Mouse (Mus musculus) urinary bladder, postnatal 14 days (tissue): ENCODE measurements at regions not wholly inside any gene's neighbourhood (a gene's known extent, or its start where the extent isn't known, plus 50 kb on each side); places are given as distances from the start of the nearest gene placed in this dataset.
"Not testable (repeated sequence)": the region's sequence is repeated elsewhere in the genome, so short reads cannot be mapped to it uniquely, and the experiment has no call there.

ENCODE experiments used
- DNase-seq: peaks from one replicate; pipeline ENCODE4 v3.0.0; 2021; ENCODE audit warnings: low spot score

GRCm38 (mm10) chr10:52529661-52530060, 112.3 kb downstream of the Nus1 start:
- not testable (repeated sequence) for DNase-seq

GRCm38 (mm10) chr10:52530846-52531245, 113.5 kb downstream of the Nus1 start:
- no peak for DNase-seq

GRCm38 (mm10) chr10:52533278-52533892, 116.0 kb downstream of the Nus1 start:
- DNase-seq = no peak

GRCm38 (mm10) chr10:52533893-52534287, 116.5 kb downstream of the Nus1 start:
- peak; percentile 18 for DNase-seq

- DNase-seq = no peak
These were observed 128.2 kb downstream of the Nus1 start for GRCm38 (mm10) chr10:52545566-52545965.

GRCm38 (mm10) chr10:52577383-52577782, 113.0 kb upstream of the Slc35f1 start:
- DNase-seq = no peak

- DNase-seq = no peak
These were observed 112.5 kb upstream of the Slc35f1 start for GRCm38 (mm10) chr10:52577795-52578194.

- no peak for DNase-seq
These were observed 112.0 kb upstream of the Slc35f1 start for GRCm38 (mm10) chr10:52578238-52578832.

- no peak for DNase-seq
These were observed 96.6 kb upstream of the Slc35f1 start for GRCm38 (mm10) chr10:52593780-52594179.
